Mouse (Mus musculus): ENCODE data around the gene Bean1. TPM values are rescaled to one million over a fixed set of nuclear protein-coding genes. Genes with fewer than 3 reads are reported as not detected.
A peak's percentile ranks its signal among the peaks of the same experiment; 100 is the strongest.

Gene Bean1
- polyA plus RNA-seq, 2 experiments = 1.7 to 4.5 TPM

DNA sequence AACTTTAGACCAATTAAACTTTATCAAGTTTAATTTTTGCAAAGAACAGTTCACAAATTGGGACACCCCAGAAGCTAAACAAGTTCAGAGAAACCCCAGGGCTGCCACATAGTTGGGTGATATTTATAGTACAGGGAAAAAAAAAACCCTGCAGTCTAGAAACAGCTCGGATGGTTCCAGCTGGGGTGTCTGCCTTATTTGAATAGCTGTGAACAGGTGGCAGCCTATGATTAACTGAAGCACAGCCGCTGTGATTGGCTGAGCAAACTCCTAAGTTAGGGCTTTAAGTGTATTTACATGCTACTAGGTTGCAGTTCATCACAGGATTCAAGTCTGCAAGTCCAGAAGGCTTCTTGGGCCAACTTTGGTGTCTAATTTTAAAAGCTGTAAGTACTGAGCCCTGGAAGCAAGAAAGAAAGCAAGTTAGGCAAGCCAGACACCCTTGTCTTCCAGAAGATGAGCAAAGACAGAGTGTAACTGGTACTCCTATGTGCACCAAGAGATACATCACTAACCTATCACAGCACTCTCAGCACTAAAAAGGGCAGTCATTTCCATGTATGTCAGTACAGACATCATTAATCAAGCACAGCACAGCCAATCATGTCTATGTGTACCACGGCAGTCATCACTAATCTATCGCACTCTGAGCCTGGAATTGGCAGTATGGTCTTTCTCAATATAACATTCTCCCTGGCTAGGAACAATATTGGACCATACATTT lies 42.9 kb upstream of the Bean1 start:
- 69% methylated on average over 4 of the region's 4 CpGs for WGBS
- no peak overlapping the region for H3K27ac ChIP-seq (replicated peaks; ENCODE audit: low read depth, low read length)
- H3K4me3 ChIP-seq (replicated peaks; ENCODE audit: low read length) = no peak overlapping the region
- peak; percentile 53 for DNase-seq (ENCODE audit: low spot score)
- H3K9me3 ChIP-seq (ENCODE audit: control insufficient read depth, low read length) = no peaks in the 10 kb centered on the region
- no peaks in the 10 kb centered on the region for H3K4me1 ChIP-seq (ENCODE audit: control insufficient read depth, insufficient read depth, low read length)
- no peak overlapping the region for H3K9ac ChIP-seq (ENCODE audit: low read depth, low read length, severe bottlenecking)
- H3K27me3 ChIP-seq (ENCODE audit: control insufficient read depth, insufficient read depth, low read length) = no peaks in the 10 kb centered on the region
- H3K36me3 ChIP-seq (ENCODE audit: control insufficient read depth, insufficient read depth, low read length) = no peaks in the 10 kb centered on the region
- no peak for TF ChIP-seq POLR2A (IDR thresholded peaks at IDR 0.05; ENCODE audit: borderline replicate concordance, extremely low read depth, insufficient read depth, insufficient read length)
- ATAC-seq (ENCODE audit: low FRiP score, low read depth) = peak; percentile 58; the same call in 1 of the 2 replicates
- no peak overlapping the region for H3K4me2 ChIP-seq (replicated peaks; ENCODE audit: low read depth, low read length, severe bottlenecking)

GRCm38 (mm10) chr8:104130916-104131315 lies 39.3 kb upstream of the Bean1 start:
- H3K4me1 ChIP-seq (ENCODE audit: control insufficient read depth, insufficient read depth, low read length) = no peaks in the 10 kb centered on the region
- no peak overlapping the region for H3K4me2 ChIP-seq (replicated peaks; ENCODE audit: low read depth, low read length, severe bottlenecking)
- DNase-seq (ENCODE audit: low spot score) (no peak), ATAC-seq (ENCODE audit: low FRiP score, low read depth) (no peak)
- H3K36me3 ChIP-seq (ENCODE audit: control insufficient read depth, insufficient read depth, low read length) = no peaks in the 10 kb centered on the region
- WGBS = 93% methylated on average over 9 of the region's 9 CpGs
- H3K27me3 ChIP-seq (ENCODE audit: control insufficient read depth, insufficient read depth, low read length) = no peaks in the 10 kb centered on the region
- H3K27ac ChIP-seq (replicated peaks; ENCODE audit: low read depth, low read length) = no peak overlapping the region
- H3K9me3 ChIP-seq (ENCODE audit: control insufficient read depth, low read length) = no peaks in the 10 kb centered on the region
- no peak overlapping the region for H3K4me3 ChIP-seq (replicated peaks; ENCODE audit: low read length)
- TF ChIP-seq POLR2A (IDR thresholded peaks at IDR 0.05; ENCODE audit: borderline replicate concordance, extremely low read depth, insufficient read depth, insufficient read length) = no peak
- H3K9ac ChIP-seq (ENCODE audit: low read depth, low read length, severe bottlenecking) = no peak overlapping the region

- DNase-seq (ENCODE audit: low spot score) = no peak
- Histone ChIP-seq H3K27me3 (ENCODE audit: control insufficient read depth, insufficient read depth, low read length) (no peaks in the 10 kb centered on the region), H3K9me3 (ENCODE audit: control insufficient read depth, low read length) (no peaks in the 10 kb centered on the region), H3K4me3 (replicated peaks; ENCODE audit: low read length) (no peak overlapping the region), H3K36me3 (ENCODE audit: control insufficient read depth, insufficient read depth, low read length) (no peaks in the 10 kb centered on the region), H3K27ac (replicated peaks; ENCODE audit: low read depth, low read length) (no peak overlapping the region), H3K4me2 (replicated peaks; ENCODE audit: low read depth, low read length, severe bottlenecking) (no peak overlapping the region), H3K4me1 (ENCODE audit: control insufficient read depth, insufficient read depth, low read length) (no peaks in the 10 kb centered on the region), H3K9ac (ENCODE audit: low read depth, low read length, severe bottlenecking) (no peak overlapping the region)
- WGBS = 68% methylated on average over 7 of the region's 7 CpGs
- ATAC-seq (ENCODE audit: low FRiP score, low read depth) = no peak
- TF ChIP-seq POLR2A (IDR thresholded peaks at IDR 0.05; ENCODE audit: borderline replicate concordance, extremely low read depth, insufficient read depth, insufficient read length) = no peak
These were observed 38.7 kb upstream of the Bean1 start for GRCm38 (mm10) chr8:104131414-104131975.

- TF ChIP-seq POLR2A (IDR thresholded peaks at IDR 0.05; ENCODE audit: borderline replicate concordance, extremely low read depth, insufficient read depth, insufficient read length) = no peak
- 90% methylated on average over 8 of the region's 8 CpGs for WGBS
- ATAC-seq (ENCODE audit: low FRiP score, low read depth) = no peak
These were observed 35.7 kb upstream of the Bean1 start for GRCm38 (mm10) chr8:104134521-104134920.

DNA sequence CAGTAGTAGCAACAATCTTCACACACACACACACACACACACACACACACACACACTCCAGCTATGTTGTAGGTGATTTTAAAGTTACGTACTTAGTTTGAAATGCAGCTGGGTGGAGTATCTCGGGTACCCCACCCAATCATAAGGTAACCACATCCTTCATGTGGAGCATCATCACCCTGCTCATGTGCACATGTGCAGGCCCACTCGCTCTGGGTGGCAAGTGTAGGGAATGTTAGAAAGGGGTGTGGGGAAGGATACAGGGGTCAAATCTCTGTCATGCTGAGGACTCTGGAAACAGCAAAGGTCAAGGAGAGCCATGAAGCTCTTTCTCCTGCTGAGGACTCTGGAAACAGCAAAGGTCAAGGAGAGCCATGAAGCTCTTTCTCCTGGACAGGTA lies 34.0 kb upstream of the Bean1 start:
- H3K27ac ChIP-seq (replicated peaks; ENCODE audit: low read depth, low read length) = no peak overlapping the region
- no peaks in the 10 kb centered on the region for H3K4me1 ChIP-seq (ENCODE audit: control insufficient read depth, insufficient read depth, low read length)
- no peaks in the 10 kb centered on the region for H3K27me3 ChIP-seq (ENCODE audit: control insufficient read depth, insufficient read depth, low read length)
- DNase-seq (ENCODE audit: low spot score) (no peak), ATAC-seq (ENCODE audit: low FRiP score, low read depth) (no peak)
- no peaks in the 10 kb centered on the region for H3K9me3 ChIP-seq (ENCODE audit: control insufficient read depth, low read length)
- 82% methylated on average over 3 of the region's 3 CpGs for WGBS
- no peak overlapping the region for H3K4me2 ChIP-seq (replicated peaks; ENCODE audit: low read depth, low read length, severe bottlenecking)
- no peak overlapping the region for H3K9ac ChIP-seq (ENCODE audit: low read depth, low read length, severe bottlenecking)
- TF ChIP-seq POLR2A (IDR thresholded peaks at IDR 0.05; ENCODE audit: borderline replicate concordance, extremely low read depth, insufficient read depth, insufficient read length) = no peak
- H3K36me3 ChIP-seq (ENCODE audit: control insufficient read depth, insufficient read depth, low read length) = no peaks in the 10 kb centered on the region
- no peak overlapping the region for H3K4me3 ChIP-seq (replicated peaks; ENCODE audit: low read length)

More at GRCm38 (mm10) chr8:104134521-104134920, 35.7 kb upstream of the Bean1 start:
- no peak for DNase-seq (ENCODE audit: low spot score)
- Histone ChIP-seq H3K9me3 (ENCODE audit: control insufficient read depth, low read length) (no peaks in the 10 kb centered on the region), H3K36me3 (ENCODE audit: control insufficient read depth, insufficient read depth, low read length) (no peaks in the 10 kb centered on the region), H3K27ac (replicated peaks; ENCODE audit: low read depth, low read length) (no peak overlapping the region), H3K9ac (ENCODE audit: low read depth, low read length, severe bottlenecking) (no peak overlapping the region), H3K4me1 (ENCODE audit: control insufficient read depth, insufficient read depth, low read length) (no peaks in the 10 kb centered on the region), H3K27me3 (ENCODE audit: control insufficient read depth, insufficient read depth, low read length) (no peaks in the 10 kb centered on the region), H3K4me2 (replicated peaks; ENCODE audit: low read depth, low read length, severe bottlenecking) (no peak overlapping the region), H3K4me3 (replicated peaks; ENCODE audit: low read length) (no peak overlapping the region)
